Mouse (Mus musculus) natural killer cell, adult 2 months (primary cell): ENCODE results near the gene Rbms3.

Experiments
- DNase-seq, 2 experiments: peaks; one replicate each; pipeline ENCODE4 v3.0.0; 2022; ENCODE audit warnings: low spot score in 2 of 2

Gene Rbms3

GRCm38 (mm10) chr9:117102198-117102930 is 527.3 kb downstream of the Rbms3 start:
- DNase-seq: no peak

GRCm38 (mm10) chr9:117100181-117100580 is 529.5 kb downstream of the Rbms3 start:
- no peak for DNase-seq

GRCm38 (mm10) chr9:117093551-117093950 is 536.2 kb downstream of the Rbms3 start:
- no peak for DNase-seq

GRCm38 (mm10) chr9:117092177-117092555 is 537.5 kb downstream of the Rbms3 start:
- DNase-seq: no peak

- no peak for DNase-seq
Observed at GRCm38 (mm10) chr9:117091253-117092176, 538.2 kb downstream of the Rbms3 start.

- DNase-seq: no peak
Observed at GRCm38 (mm10) chr9:117089409-117090147, 540.1 kb downstream of the Rbms3 start.

- DNase-seq: no peak
Observed at GRCm38 (mm10) chr9:117088309-117088708, 541.4 kb downstream of the Rbms3 start.

- DNase-seq: no peak
Observed at GRCm38 (mm10) chr9:117085706-117086105, 544.0 kb downstream of the Rbms3 start.

- DNase-seq: no peak
Observed at GRCm38 (mm10) chr9:117084471-117084870, 545.2 kb downstream of the Rbms3 start.

GRCm38 (mm10) chr9:117079471-117079870 is 550.2 kb downstream of the Rbms3 start:
- no peak for DNase-seq

GRCm38 (mm10) chr9:117077548-117077947 is 552.2 kb downstream of the Rbms3 start:
- no peak for DNase-seq

GRCm38 (mm10) chr9:117076785-117077184 is 552.9 kb downstream of the Rbms3 start:
- DNase-seq: no peak

GRCm38 (mm10) chr9:117072433-117073099 is 557.1 kb downstream of the Rbms3 start:
- no peak for DNase-seq

GRCm38 (mm10) chr9:117070616-117071015 is 559.1 kb downstream of the Rbms3 start:
- no peak for DNase-seq

GRCm38 (mm10) chr9:117069232-117069631 is 560.5 kb downstream of the Rbms3 start:
- DNase-seq: no peak

GRCm38 (mm10) chr9:117067703-117068419 is 561.9 kb downstream of the Rbms3 start:
- DNase-seq: no peak

- DNase-seq: no peak
Observed at GRCm38 (mm10) chr9:117066502-117066901, 563.2 kb downstream of the Rbms3 start.

- DNase-seq: no peak
Observed at GRCm38 (mm10) chr9:117065601-117066000, 564.1 kb downstream of the Rbms3 start.

GRCm38 (mm10) chr9:117059586-117059985 is 570.1 kb downstream of the Rbms3 start:
- no peak for DNase-seq

- no peak for DNase-seq
Observed at GRCm38 (mm10) chr9:117059135-117059534, 570.6 kb downstream of the Rbms3 start.

- no peak for DNase-seq
Observed at GRCm38 (mm10) chr9:117051935-117052334, 577.8 kb downstream of the Rbms3 start.
